Mouse (Mus musculus) megakaryocyte, adult 5-6 weeks (primary cell): Measurements from ENCODE around the gene Ecm1. TPM values are rescaled to one million over a fixed set of nuclear protein-coding genes. Genes with fewer than 3 reads are reported as not detected.

Experiments
- ATAC-seq: 2 replicates; pipeline ENCODE4 v1.8.0; 2016; ENCODE audit warnings: mild to moderate bottlenecking, inconsistent platforms; ENCODE audit not compliant: poor library complexity, severe bottlenecking
- total RNA-seq, 2 experiments: library from RNA; stranded (forward) in 1 of 2; stranded (reverse) in 1 of 2; fragments of 153-499, 151-499 nt in 1 of 2; fragments of 221-1000, 200-1000 nt in 1 of 2; gene quantifications; 2 replicates each; pipeline versions ENCODE4 v1.2.3 to v1.2.4; 2015 to 2017

Ecm1 gene
- total RNA-seq, 2 experiments from 2014 or later, result 1.0 to 3.6 TPM

DNA sequence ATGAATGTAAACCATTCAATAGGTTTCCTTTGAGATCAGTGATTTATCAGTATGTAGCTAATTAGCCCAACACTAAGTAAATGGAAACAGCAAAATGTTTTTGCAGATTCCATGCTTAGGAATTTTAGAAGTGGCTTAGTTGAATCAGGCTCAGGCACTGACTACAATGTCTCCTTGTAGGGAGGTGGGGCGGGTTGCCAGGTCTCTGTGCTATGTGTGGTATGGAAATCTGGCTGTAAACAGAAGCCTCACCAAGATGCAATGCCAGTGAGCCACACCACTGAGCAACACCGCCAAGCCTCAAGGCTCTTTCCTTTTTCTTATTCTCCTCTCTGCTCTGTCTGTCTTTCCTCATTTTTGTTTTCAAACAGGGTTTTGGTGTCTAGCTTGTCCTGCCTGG is 10.5 kb downstream of the Ecm1 start:
- no peak for ATAC-seq

DNA sequence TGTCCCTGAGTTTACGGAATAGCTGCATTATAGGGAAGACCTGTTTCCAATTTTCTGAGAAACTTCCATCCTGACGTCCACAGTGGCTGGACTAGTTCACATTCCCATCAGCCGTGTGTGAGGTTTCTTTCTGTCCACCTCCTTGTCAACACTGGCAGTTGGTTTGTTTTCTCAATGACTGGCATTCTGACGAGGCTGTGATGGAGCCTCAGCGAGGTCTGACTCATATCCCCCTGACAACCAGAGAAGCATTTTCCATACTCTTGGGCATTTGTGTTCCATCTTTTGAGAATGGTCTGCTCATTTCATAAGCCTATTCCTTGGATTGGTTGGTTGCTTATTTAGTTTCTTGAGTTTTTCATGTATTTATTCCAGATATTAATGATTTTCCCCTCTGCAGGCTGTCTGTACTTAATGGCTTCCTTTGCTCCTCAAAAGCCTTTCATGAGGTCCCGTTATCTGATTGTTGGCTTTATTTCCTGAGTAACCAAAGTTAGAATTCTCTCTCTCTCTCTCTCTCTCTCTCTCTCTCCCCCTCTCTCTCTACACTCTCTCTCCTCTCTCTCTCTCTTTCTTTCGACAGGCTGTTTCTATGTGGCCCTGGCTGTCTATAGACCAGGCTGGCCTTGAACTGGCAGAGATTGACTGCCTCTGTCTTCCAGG is 12.5 kb downstream of the Ecm1 start:
- no peak for ATAC-seq

DNA sequence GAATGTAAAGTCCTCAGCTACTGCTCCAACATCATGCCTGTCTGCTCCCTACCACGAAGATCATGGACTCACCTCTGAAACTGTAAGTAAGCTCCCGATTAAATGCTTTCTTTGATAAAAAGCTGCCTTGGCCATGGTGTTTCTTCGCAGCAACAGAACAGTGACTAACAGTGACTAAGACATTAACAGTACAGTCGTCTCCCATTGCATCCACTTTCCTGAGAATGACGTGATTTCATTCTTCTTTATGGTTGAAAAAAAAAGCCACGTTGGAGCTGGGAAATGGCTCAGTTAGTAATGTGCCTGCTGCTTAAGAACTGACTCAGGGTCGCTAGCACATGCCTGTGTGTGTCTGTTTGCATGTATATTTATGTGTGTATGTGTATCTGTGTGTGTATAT is 13.5 kb downstream of the Ecm1 start:
- ATAC-seq, result no peak

DNA sequence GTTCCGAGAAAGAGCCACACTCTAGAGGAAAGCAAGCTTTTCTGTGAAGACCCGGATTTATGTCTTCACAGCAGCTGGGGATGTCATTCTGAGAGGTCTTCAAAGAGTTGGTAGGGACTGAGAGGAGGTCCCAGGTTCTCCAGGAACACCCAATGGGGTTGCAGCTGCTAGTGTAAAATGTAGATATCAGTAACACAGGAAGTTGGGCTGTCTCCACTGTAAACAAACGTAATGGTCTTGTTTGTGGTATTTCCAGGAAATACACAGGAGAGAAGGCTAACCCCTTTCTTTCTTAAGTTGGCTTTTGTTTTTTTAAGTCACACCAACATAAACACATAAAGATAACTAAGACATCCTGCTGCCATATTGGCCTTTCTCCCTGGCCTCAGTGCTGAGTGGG is 17.0 kb downstream of the Ecm1 start:
- no peak for ATAC-seq

DNA sequence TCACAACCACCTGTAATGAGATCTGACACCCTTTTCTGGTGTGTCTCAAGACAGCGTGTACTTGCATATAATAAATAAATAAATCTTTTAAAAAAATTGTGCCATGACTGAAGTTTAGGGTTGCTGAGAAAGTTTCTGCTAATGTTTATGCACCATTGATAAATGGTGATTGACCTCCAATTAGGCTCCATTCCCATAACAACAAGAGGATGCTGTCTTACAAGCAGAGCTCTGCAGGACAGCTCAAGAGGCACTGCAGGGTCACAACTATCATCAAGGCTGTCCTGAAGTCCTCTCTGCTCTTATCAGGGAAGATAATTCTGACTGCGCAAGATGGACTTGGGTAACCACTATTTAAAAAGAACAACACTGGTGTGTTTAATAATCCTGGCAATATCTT is 21.2 kb downstream of the Ecm1 start:
- ATAC-seq, result no peak

DNA sequence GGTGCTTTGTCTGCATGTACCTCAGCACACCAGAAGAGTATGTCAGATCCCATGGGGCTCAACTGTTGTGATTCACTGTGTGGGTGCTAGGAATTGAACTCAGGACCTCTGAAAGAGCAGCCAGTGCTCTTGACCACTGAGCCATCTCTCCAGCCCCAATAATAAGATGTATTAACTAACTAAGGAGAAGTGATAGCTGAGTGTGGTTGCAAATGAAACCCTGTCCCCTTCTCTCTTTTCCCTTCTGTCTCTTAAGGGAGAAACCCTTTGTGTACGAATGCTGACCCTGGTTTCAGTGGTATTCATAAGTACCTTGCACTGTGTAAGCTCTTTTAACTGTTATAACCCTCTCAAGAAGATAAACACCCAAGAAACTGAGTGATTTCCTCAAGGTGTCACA is 23.3 kb downstream of the Ecm1 start:
- no peak for ATAC-seq

DNA sequence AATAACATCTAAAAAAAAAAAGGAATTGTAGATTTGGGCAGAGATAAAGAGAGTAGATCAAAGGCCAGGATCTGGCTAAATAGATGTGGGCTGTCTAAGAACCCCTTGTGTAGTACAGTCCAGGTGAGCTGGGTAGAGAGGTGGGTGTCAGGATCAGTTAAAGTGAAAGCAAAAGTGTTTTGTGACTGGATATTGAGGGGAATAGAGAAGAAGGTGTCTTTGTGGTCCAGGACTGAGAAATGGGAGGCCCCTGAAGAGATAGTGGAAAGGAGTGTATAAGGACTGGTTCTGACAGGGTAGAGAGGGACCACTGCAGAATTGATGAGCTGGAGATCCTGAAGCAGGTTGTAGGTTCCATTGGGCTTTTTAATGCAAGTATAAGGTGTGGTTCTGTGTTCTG is 29.4 kb downstream of the Ecm1 start:
- ATAC-seq, result no peak

DNA sequence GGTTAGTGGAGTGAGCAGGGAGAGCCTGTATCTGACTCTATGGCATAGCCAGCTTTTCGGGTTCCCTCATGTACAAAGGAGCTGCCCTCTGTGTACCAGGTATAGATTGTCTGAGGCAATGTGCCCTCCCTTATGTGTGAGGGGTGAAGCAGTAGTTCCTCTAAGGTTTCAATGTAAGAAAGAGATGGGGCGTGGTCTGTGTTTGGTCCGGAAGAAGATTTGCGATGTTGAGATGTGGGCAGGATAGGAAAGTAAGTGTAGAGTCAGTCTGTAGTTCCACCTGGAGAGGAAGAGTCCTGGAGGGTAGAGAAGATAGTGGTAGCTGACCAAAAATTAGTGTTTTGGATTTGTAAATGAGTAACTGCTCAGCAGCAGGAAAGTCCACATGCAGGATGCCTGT is 30.3 kb downstream of the Ecm1 start:
- ATAC-seq, result peak; percentile 73

DNA sequence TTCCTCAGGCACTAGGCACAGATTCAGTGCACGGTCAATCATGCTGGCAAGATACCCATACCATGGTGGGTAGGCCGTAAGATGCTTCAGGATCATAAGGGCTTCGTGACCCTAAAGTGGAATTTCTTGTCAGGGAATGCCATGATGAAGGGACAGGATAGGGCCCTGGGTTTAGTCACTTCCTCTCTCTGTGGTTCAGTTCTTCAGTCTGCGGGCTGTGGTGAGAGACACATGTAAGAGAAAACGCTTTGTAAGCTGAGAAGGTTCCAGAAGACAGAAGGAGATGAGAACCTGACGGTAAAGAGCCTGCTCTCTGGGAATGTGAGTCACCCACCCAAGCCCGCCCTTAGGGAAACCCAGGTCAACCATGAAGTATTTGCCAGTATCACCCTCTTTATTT is 31.9 kb downstream of the Ecm1 start:
- ATAC-seq, result peak; percentile 75

DNA sequence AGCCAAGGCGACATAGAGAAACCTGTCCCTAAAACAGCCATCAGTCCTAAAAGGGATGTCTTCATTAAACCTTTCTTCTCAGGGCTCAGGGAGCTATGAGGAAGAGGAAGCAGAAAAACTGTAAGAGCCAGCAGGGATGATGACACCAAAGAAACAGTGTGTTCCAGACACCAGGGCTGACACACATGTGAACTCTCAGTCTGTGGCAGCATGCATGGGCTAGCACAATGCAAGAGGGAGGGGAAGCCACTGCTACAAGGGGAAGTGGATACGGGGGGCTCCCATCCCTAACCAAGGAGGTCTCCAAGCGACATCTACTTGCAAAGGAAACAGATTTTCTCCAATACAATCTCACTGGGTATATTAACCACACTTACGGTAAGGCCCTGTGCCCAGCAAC is 33.1 kb downstream of the Ecm1 start:
- peak; percentile 80 for ATAC-seq

DNA sequence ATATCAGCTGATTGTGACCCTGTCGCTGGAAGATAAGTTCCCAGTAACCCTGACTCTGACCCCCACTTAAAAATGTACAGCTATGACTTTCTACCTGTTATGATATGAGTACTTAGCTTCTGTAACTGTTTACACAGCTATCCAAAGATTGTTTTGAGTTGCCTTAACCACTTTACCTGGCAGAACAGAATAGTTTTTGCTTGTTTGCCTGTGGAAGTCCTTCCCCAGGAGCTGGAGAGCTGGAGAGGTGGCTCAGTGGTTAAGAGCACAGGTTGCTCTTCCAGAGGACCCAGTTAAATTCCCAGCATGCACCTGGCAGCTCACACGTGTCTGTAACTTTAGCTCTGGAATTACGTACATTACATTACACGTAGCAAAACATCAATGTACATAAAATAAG is 34.8 kb downstream of the Ecm1 start:
- no peak for ATAC-seq

DNA sequence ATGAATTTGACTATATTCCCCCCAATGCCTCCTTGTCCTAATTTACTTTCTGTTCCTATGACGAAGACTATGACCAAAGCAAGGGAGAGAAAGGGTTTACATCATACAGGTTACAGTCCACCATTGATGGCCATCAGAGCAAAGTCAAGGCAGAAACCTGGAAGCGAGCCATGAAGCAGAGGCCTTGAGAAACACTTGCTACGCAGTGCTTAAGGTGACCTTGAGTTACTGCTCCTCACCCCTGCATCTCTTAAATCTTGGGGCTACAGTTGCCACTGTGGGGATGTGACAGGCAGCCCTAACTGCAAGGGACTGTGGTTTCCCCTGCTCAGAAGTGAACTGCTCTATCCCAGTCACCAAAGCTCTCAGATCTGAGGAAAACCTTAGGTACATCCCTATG is 36.1 kb downstream of the Ecm1 start:
- no peak for ATAC-seq

DNA sequence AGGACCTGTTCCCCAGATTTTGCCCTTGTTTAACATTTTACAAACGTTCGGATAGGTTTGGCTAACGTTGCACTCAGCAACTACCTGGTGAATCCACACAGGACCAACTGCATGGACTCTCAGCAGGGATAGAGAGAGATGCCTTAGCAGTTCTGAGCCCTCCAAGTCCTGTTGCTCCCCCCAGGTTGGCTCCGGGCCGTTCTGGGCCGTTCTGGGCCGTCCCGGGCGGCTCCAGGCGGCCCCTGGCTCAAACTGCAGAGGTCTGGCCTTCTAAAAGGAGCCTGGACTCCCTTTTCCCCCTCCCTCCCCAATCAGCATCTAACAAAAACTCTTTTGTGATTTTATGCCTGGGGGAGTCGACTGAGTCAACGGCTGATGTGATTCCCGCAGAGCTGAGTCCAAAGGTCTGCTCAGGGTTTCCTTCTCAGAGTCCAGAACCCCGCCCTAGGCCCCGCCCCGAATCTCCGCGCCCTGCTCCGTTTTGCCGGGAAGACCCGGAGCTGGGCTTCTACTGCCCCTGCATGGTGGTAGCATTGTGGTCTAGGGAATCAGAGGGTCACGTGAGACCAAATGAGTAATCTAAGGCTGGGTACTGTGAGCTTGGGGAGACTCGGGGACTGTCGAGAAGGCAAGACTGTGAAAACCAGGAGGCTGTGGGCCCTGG is 37.4 kb downstream of the Ecm1 start:
- peak; percentile 43 for ATAC-seq

DNA sequence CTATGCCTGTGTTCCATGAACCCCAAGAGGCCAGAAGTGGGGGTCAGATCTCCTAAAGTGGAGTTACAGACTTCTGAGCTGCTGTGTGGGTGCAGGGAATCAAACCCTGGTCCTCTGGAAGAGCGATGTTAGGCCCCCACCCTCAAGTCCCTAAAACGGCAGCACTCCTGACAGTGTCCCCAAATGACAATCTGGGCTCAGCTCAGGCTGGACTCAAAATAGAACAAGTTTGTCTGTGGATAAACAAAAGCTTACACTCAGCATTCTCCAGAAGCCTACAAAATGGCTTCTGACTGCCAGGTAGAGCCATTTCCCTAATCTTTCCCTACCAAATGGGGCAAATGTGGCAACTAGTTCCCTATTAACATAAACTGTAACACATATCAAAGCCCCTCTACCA is 38.3 kb downstream of the Ecm1 start:
- no peak for ATAC-seq

DNA sequence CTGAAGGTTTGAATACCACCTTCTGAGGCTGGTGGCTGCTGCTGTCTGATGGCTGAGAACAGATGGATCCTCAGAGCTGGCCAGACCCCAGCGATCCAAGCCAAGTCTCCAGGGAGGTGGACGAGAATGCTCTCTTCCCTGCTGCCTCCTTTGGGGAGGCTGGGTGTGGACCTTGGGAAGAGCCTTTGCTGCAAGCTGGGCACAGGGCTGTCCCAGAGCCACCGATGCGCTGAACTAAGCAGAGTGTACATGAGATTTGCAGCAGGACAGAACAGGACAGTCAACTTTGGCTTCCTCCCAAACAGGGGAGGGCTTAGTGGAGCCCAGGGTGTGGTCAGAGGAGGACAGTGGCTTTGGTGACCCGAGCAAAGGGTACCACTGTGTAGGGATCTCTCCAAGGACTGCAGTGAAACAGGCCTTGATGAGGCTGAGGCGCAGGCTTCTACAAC is 39.1 kb downstream of the Ecm1 start:
- no peak for ATAC-seq

DNA sequence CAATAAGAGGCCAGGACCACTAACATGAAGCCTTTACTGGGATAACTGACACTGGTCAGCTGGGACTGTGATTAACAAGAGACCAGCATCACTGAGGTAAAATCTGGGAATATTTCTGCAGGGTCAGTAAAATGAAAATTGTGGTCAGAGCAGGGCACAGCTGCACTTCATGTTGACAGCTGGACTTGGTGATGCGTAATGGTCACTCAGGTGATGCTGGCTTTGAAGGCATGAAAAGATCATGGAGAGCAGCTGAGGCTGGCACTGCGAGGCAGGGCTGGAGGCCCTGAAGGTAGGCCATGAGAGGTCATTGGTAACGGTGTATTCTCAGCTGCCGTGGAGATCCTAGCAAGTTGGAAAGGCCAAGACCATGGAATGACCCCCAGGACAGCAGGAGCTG is 41.1 kb downstream of the Ecm1 start:
- no peak for ATAC-seq

DNA sequence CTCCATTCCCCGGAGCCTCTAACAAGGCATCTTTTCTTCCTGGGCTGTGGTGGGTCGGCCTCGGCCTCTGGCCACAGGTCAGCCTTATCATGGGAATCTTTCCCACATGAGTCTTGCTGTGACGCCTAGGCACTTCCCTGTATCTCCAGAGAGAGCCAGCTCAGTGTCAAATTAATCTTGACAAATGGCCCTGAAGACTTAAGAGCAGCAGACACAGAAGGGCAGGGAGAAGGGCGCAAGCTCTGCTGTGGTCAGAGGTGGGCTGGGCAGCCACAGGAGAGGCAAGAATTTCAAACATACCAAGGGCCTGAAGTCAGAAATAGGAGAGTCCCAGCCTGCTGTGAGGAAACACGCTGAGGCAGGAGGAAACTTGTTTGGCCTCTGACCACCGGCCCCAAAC is 43.0 kb downstream of the Ecm1 start:
- no peak for ATAC-seq

DNA sequence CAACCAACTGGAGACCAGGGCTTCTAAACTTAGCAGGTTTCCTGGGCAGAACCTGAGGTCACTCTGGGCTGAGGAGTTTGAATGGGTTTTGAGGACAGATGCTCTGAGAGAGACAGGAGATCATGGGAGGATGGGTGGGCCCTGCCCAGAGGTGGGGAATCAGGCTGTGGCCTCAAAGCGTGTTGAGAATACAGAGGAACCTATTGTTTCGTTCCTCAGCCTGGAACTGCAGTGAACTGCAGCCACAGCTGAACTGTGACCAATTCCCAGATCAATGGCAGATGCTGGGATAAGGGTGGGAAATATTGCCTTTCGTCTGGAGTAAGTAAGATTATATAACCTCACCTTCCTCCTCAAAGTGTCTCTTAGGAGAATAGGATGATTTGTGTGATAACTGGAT is 43.6 kb downstream of the Ecm1 start:
- ATAC-seq, result no peak

DNA sequence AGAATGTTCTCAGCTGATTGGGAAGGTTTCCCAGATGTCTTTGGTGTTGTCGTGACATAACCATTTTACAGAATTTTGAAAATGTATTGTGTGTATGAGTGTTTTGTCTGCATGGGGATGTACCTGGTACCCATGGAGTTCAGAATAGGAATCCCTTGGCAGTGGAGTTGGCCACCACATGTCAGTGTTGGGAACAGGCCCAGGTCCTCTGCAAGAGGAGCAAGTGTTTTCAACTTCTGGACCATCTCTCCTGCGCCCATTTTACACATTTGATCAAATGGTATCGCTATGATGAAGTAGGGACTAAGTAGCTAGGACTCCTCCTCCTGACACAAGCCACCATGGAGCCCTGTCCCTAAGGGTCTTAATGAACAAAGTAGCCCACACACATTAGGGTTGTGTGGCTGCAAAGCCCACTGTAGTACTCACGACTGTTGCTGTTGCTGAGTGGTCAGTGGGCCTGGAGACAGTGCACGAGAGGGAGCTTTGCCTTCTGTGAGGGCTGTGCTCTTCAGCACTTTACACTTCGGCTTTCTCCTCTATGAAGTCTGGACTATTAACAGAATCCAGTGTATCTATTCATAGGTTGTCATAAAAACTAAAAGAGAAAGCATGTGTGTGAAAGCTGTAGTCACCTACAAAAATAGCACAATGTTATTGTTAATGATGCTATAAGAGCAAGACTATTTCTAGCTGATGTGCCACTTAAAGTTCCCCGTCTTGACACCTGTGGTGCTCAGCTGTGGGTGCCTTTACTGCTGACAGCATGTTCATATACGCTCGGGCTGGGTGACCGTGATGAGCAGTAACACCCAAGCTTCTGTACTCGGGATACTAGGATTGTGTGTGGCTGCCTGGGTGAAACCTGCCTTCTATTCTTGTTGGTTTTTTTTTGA is 44.3 kb downstream of the Ecm1 start:
- no peak for ATAC-seq

DNA sequence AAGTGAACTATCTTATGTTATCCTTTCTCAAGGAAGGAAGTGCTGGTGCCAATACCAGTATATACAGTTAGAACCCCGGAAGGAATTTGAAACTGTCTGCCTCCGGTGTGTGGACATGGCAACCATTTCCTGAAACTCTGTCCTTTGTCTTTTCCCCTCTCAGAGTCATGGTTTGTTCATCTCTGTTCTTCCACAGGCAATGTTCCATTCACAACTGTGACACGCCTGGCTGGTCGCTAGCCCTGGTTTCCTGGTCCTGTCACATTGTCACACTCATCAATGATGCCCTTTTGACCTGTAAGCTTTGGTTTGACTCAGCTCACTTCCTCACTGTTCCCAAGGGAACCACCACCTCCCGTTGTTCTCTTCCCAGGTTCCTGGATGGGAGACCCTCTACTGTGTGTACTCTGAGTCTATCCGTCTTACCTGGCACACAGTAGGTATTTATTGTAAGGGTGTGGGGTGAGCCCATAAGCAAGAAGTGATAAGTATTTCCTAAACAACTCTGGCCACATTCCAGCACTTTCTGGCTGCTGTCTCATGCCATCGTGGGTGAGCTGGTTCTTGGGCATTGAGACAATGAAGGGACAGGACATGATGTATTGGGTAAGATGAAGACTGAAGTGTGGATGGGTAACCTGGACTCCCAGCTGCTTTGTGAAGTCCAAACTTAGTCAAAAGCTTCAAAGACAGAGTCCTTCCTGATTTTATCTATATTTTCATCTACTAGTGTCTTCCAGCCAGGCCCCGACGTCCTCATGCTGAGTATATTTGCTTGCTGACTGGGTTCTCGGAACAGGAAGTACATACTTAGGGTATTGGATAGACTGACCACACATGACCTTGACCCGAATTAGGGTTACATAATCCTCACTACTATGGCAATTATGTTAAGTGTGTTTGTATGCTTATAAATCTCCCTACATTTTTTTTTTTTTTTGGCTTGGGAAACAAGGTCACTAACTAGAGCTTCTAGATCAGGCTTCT is 45.3 kb downstream of the Ecm1 start:
- ATAC-seq, result peak; percentile 77

DNA sequence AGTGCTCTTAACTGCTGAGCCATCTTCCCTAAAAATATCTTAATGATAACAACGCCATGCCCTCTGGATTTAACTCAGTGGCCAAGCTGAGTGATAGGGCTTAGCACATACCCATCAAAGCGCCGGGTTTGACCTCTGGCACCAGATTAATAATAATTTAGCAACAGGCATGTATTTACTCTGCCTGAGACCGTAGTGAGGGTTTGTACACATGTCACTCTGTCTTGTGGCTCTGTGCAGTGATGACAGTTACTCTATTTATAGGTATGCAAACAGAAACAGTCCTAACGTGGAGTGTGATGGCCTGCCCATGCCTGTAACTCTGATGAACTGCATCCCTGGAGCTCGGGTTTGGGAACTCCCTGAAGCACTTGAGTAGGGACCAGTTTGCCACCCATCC is 46.7 kb downstream of the Ecm1 start:
- ATAC-seq, result no peak
